ENCODE assay signal across 31 mouse cellular contexts in genomic region chr7:98326051-98326450, GRCm38 (mm10). TPM values are rescaled to one million over a fixed set of nuclear protein-coding genes. Genes with fewer than 3 reads are reported as not detected.
"Had no signal": no experiment of that assay in that cellular context is flagged by ENCODE, and none has a peak within 500 bp of the region (broad histone marks: within the 10 kb centered on the region; RNA-seq: fewer than 3 reads in every experiment).

No protein-coding gene starts in this region.

- H3K27me3 ChIP-seq: limb, embryonic 12.5 days; limb, embryonic 13.5 days; limb, embryonic 15.5 days; liver, embryonic 12.5 days; liver, embryonic 13.5 days; liver, embryonic 15.5 days; lung, embryonic 15.5 days; midbrain, embryonic 12.5 days; midbrain, embryonic 15.5 days; neural tube, embryonic 12.5 days had no signal

- H3K9me3 ChIP-seq: limb, embryonic 10.5 days; limb, embryonic 12.5 days; limb, embryonic 13.5 days; limb, embryonic 15.5 days; liver, embryonic 12.5 days; liver, embryonic 13.5 days; liver, embryonic 15.5 days; lung, embryonic 15.5 days; megakaryocyte, embryonic 14.5 days; midbrain, embryonic 12.5 days; midbrain, embryonic 13.5 days; midbrain, embryonic 15.5 days; neural tube, embryonic 12.5 days; neural tube, embryonic 13.5 days had no signal

- ATAC-seq: liver, embryonic 12.5 days; lung, postnatal 0 days; midbrain, embryonic 13.5 days; midbrain, embryonic 15.5 days; midbrain, embryonic 16.5 days had no signal

- H3K4me1 ChIP-seq: limb, embryonic 10.5 days; limb, embryonic 12.5 days had no signal

- H3K4me2 ChIP-seq: limb, embryonic 12.5 days; limb, embryonic 13.5 days; limb, embryonic 15.5 days; liver, embryonic 11.5 days; liver, embryonic 12.5 days; liver, embryonic 13.5 days; liver, embryonic 15.5 days; lung, embryonic 14.5 days; lung, embryonic 15.5 days; midbrain, embryonic 12.5 days; midbrain, embryonic 13.5 days; midbrain, embryonic 15.5 days; neural tube, embryonic 12.5 days; neural tube, embryonic 13.5 days had no signal

- DNase-seq: left cerebral cortex, postnatal 4 days; liver; liver, embryonic 13.5 days; lung, adult 2 months; lung, embryonic 14.5 days; lung, postnatal 14 days; lung, postnatal 4 days; midbrain, embryonic 14.5 days had no signal

- H3K27ac ChIP-seq: left cerebral cortex, adult 2 months; limb, embryonic 10.5 days; limb, embryonic 12.5 days; limb, embryonic 13.5 days; limb, embryonic 15.5 days; liver, embryonic 12.5 days; liver, embryonic 13.5 days; liver, embryonic 14.5 days; liver, embryonic 15.5 days; lung, embryonic 15.5 days; macrophage; midbrain, embryonic 12.5 days; midbrain, embryonic 13.5 days; midbrain, embryonic 15.5 days; neural tube, embryonic 12.5 days; neural tube, embryonic 13.5 days had no signal

- H3K9ac ChIP-seq: limb, embryonic 12.5 days; limb, embryonic 13.5 days; limb, embryonic 15.5 days; liver, embryonic 12.5 days; liver, embryonic 13.5 days; liver, embryonic 14.5 days; liver, embryonic 15.5 days; lung, embryonic 14.5 days; lung, embryonic 15.5 days; midbrain, embryonic 12.5 days; midbrain, embryonic 13.5 days; midbrain, embryonic 15.5 days; neural tube, embryonic 12.5 days; neural tube, embryonic 13.5 days had no signal

- H3K4me3 ChIP-seq: left cerebral cortex, adult 2 months; limb, embryonic 10.5 days; limb, embryonic 12.5 days; limb, embryonic 13.5 days; limb, embryonic 15.5 days; liver, embryonic 12.5 days; liver, embryonic 13.5 days; liver, embryonic 15.5 days; lung, embryonic 15.5 days; megakaryocyte, embryonic 14.5 days; midbrain, embryonic 12.5 days; midbrain, embryonic 13.5 days; midbrain, embryonic 15.5 days; myocyte; neural tube, embryonic 12.5 days; neural tube, embryonic 13.5 days had no signal

- H3K36me3 ChIP-seq: limb, embryonic 10.5 days; limb, embryonic 12.5 days; limb, embryonic 13.5 days; limb, embryonic 15.5 days; liver, embryonic 12.5 days; liver, embryonic 13.5 days; liver, embryonic 15.5 days; lung, embryonic 15.5 days; midbrain, embryonic 12.5 days; midbrain, embryonic 13.5 days; midbrain, embryonic 15.5 days; neural tube, embryonic 12.5 days; neural tube, embryonic 13.5 days had no signal

RNA-seq across cellular contexts. Expression of gene Tsku, which starts 35.1 kb away (rescaled TPM):
- total RNA-seq: megakaryocyte progenitor cell, adult 5-6 weeks; megakaryocyte-erythroid progenitor cell, adult 5-6 weeks; monocyte, adult 5-6 weeks had no signal
